Mouse (Mus musculus) megakaryocyte, adult 5-6 weeks (primary cell): ENCODE data around the gene Scrt2. TPM values are rescaled to one million over a fixed set of nuclear protein-coding genes. Genes with fewer than 3 reads are reported as not detected.

Source experiments
- ATAC-seq: 2 replicates; pipeline ENCODE4 v1.8.0; 2016; ENCODE audit warnings: mild to moderate bottlenecking, inconsistent platforms; ENCODE audit not compliant: poor library complexity, severe bottlenecking
- total RNA-seq, 2 experiments: library from RNA; stranded (forward) in 1 of 2; stranded (reverse) in 1 of 2; fragments of 153-499, 151-499 nt in 1 of 2; fragments of 221-1000, 200-1000 nt in 1 of 2; gene quantifications; 2 replicates each; pipeline versions ENCODE4 v1.2.3 to v1.2.4; 2015 to 2017

Gene Scrt2
- total RNA-seq, 2 experiments from 2014 or later, result not detected

- ATAC-seq, result peak; percentile 94
Measured at GRCm38 (mm10) chr2:152105318-152106224, 24.2 kb downstream of the Scrt2 start, which contains the start of gene Srxn1. TSS of gene Srxn1 (plus strand) at chr2:152105516.

- ATAC-seq, result no peak
Measured at GRCm38 (mm10) chr2:152106225-152106595, 24.9 kb downstream of the Scrt2 start.

DNA sequence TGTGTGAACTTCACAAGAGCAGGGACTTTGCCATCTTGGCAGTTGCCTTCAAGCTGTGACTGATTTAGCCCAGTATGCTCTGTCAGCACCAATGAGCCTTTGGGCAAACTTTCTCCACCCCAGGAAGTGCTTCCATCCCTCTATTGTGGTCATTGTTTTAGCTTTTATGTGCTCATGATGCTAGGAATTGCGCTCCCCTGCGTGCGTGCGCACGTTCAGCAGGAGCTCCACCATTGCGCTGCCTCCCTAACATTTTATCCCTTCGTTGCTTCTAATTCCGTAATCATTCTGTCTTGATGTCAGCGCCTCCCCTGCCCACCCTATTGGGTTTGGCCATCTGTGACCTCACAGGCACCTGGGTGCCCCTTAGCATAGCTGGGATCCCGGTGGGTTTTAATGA lies 25.3 kb downstream of the Scrt2 start:
- no peak for ATAC-seq

- ATAC-seq, result no peak
Measured at GRCm38 (mm10) chr2:152108702-152109101, 27.4 kb downstream of the Scrt2 start.

DNA sequence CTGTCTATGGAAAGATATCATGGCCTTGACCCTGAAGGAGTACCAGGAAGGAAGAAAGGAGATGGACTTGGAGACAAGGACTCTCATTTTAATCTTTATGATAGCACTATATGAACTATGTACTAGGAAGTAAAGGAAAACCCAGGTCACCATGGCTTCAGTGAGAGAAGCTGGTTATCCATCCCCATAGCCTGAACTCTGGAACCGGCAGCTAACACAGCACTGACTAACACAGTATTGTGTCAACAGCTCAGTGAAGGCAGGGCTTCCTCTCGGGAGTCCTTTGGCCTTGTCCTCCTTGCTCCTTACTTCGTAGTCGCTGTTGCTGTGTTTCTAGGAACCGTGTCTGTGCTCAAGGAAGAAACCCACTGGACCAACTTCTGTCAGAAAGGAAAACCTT lies 28.1 kb downstream of the Scrt2 start:
- no peak for ATAC-seq

GRCm38 (mm10) chr2:152111311-152111710 lies 30.0 kb downstream of the Scrt2 start:
- no peak for ATAC-seq

GRCm38 (mm10) chr2:152111920-152112319 lies 30.6 kb downstream of the Scrt2 start:
- ATAC-seq, result peak; percentile 93

GRCm38 (mm10) chr2:152112490-152112889 lies 31.2 kb downstream of the Scrt2 start:
- ATAC-seq, result no peak

- ATAC-seq, result no peak
Measured at GRCm38 (mm10) chr2:152112970-152113369, 31.6 kb downstream of the Scrt2 start.

DNA sequence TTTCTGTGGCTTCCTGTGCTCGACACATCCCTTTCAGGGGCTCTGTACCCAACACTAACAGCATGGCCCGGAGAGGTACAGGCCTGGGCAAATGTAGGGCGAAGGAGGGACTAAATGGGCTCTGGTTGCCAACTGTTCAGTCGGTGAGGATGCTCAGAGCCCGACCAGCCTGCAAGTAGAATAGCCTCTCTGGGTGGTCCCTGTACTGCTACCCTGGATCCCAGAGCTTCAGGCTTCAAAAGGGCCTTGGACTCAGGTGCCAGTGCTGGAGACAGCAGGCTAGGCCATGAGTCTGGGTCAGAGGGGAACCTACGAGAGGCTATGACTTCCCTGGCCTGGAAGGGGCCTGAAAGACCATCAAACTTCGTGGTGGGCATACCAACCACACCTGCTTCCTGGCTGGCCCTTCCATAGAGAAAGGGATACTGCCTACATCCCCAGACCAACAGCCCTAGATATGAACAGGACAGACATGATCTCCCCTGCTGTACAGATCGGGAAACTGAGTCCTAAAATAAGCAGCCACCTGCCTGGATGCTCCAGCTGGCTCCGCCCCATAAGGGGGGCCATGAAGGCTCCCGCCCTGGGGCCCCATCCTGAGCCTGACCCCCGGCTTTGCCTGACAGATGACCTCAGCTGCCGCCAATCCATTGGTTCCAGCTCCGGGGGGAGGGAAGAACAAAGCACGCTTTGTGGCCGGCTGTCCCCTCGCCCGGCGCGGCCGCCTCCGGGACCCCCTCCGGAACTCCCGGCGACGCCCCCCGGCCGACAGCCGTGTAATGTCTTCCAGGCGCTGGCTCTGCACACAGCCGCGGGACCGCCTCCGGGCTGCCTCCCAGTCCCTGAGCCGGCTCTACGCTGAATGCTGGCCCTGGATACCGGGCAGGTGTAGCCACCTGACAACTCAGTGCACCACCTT lies 33.0 kb downstream of the Scrt2 start:
- ATAC-seq, result no peak

GRCm38 (mm10) chr2:152117694-152118093 lies 36.4 kb downstream of the Scrt2 start:
- ATAC-seq, result no peak

DNA sequence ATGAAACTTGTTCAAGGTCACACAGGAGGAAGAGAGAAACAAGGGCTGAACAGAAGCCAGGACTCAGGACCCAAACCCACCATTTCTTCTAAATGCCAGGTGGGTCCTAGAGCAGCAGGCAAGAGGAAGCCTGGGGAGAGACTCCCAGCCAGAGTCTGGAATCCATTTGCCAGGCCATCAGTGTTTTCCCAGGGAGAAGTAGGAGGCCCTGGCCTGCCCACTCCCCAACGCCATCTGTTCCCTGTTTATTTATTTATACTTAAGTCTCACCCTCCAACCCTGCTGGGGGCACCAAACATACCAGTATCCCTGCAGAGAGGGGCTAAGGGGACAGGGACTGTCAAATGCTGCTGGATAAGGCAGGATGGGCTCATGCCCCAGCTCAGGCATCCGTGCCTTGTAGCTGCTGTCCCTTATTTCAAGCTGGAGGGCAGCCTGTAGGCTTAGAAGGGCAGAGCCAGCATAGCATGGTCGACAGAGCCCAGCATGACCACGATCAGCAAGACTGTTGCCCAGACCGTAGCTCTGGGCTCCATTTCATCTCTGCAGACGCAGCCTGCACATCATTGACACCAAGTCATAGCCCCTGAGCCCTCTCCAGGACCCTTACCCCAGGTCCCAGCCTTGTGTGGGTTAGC lies 38.0 kb downstream of the Scrt2 start:
- ATAC-seq, result no peak

GRCm38 (mm10) chr2:152122896-152123295 lies 41.6 kb downstream of the Scrt2 start:
- no peak for ATAC-seq

DNA sequence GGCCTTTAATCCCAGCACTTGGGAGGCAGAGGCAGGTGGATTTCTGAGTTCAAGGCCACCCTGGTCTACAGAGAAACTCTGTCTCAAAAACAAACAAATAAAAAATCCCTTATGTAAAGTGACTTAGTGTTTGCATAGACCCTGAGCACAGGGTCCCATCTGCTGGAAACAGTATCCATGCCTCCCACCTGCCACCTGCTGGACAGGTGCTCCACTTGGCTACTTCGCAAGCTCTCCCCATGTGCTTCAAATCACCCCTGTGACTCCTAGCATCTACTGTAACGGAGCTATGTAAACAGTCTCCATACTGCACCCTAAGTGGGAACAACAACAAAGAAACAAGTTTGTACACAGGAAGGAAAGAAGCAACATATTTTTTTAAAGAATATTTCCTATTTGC lies 47.3 kb downstream of the Scrt2 start:
- no peak for ATAC-seq

- ATAC-seq, result no peak
Measured at GRCm38 (mm10) chr2:152129778-152130177, 48.4 kb downstream of the Scrt2 start.

DNA sequence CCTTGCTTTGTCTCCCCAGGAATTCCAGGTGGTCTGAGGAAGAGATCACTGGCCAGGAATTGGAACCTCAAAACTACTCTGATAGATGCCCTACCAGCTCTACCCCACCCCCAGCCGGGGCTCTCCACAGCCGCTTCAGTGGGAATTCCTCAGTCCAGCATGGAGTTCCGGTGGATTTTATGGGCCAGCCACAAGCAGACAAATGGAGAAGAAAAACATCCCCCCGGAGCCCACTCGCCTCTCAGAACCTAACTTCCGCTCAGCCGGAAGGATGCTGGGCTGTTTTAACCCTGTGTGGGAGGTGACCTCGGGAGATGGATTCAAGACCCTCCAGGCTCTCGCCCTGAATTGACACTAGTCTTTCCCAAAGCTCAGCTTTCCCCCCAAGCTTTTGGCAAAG lies 50.7 kb downstream of the Scrt2 start:
- ATAC-seq, result no peak

DNA sequence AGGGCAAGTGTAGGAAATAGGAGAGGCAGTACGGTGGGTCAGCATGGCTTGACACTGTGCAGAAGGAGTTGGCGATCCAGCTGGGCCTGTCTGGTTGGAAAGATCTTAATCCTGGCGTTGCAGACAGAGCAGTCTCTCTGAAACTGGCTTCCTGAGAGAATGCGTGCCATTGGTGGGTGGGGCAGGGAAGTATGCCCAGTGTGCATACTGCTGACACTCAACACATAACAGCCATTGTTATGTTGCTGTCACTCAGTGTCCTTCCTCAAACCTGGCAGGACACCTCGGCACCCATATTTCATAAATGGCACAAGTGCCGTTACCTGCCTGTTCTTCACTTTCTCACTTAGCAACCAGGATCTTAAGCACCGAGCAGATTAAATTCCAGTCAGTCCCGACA lies 51.4 kb downstream of the Scrt2 start:
- ATAC-seq, result no peak

- no peak for ATAC-seq
Measured at GRCm38 (mm10) chr2:152139191-152139987, 58.1 kb downstream of the Scrt2 start.

GRCm38 (mm10) chr2:152140941-152141340 lies 59.6 kb downstream of the Scrt2 start:
- ATAC-seq, result no peak

- no peak for ATAC-seq
Measured at GRCm38 (mm10) chr2:152141491-152141890, 60.2 kb downstream of the Scrt2 start.
